Mouse (Mus musculus) midbrain, embryonic 12.5 days (tissue): ENCODE data around the gene Spata4. TPM values are rescaled to one million over a fixed set of nuclear protein-coding genes. Genes with fewer than 3 reads are reported as not detected.
"Not testable (repeated sequence)": the region's sequence is repeated elsewhere in the genome, so short reads cannot be mapped to it uniquely, and the experiment has no call there.

ENCODE experiments used
- ATAC-seq: fragments of 200-750 bp; cut with Nextera tagmentation; 2 replicates; pipeline ENCODE4 v1.8.0; 2017; ENCODE audit warnings: low read depth, moderate TSS enrichment, moderate library complexity; ENCODE audit not compliant: low FRiP score
- H3K27ac ChIP-seq: fragments of 300-500 bp; sonication (generic); replicated peaks from 2 replicates; pipeline ENCODE4 v1.5.1; 2016; ENCODE audit warnings: mild to moderate bottlenecking
- H3K27me3 ChIP-seq: fragments of 300-500 bp; sonication (generic); 2 replicates; pipeline ENCODE4 v1.6.1; 2016; ENCODE audit warnings: mild to moderate bottlenecking
- H3K36me3 ChIP-seq: fragments of 300-500 bp; sonication (generic); 2 replicates; pipeline ENCODE4 v1.6.1; 2016
- H3K4me1 ChIP-seq: fragments of 300-500 bp; sonication (generic); 2 replicates; pipeline ENCODE4 v1.6.1; 2016
- H3K4me2 ChIP-seq: fragments of 300-500 bp; sonication (generic); replicated peaks from 2 replicates; pipeline ENCODE4 v1.6.1; 2016; ENCODE audit warnings: mild to moderate bottlenecking, moderate library complexity
- H3K4me3 ChIP-seq: fragments of 300-500 bp; sonication (generic); 2 replicates; pipeline ENCODE4 v1.5.1; 2016; ENCODE audit warnings: mild to moderate bottlenecking
- H3K9ac ChIP-seq: fragments of 300-500 bp; sonication (generic); replicated peaks from 2 replicates; pipeline ENCODE4 v1.6.1; 2016; ENCODE audit warnings: mild to moderate bottlenecking, moderate library complexity
- H3K9me3 ChIP-seq: fragments of 300-500 bp; sonication (generic); 2 replicates; pipeline ENCODE4 v1.6.1; 2016; ENCODE audit warnings: mild to moderate bottlenecking
- WGBS: fragments of 180-500 bp; shearing (Covaris S2); methylation state at CpG from one replicate; pipeline ENCODE4 v1.1.7; 2016; 5-methylcytosine and 5-hydroxymethylcytosine counted together
- polyA plus RNA-seq: library from polyadenylated mRNA; unstranded; fragments of >200 nt; fragmentation: Nextera tagmentation; extraction: Ambion mirVana; gene quantifications from 2 replicates; pipeline ENCODE4 v1.2.1, GENCODE M21; 2016

The Spata4 gene
- polyA plus RNA-seq, 1 experiment from 2014 or later = not detected

GRCm38 (mm10) chr8:54597386-54597785 is 3.2 kb upstream of the Spata4 start:
- Histone ChIP-seq H3K36me3 (no peaks in the 10 kb centered on the region), H3K4me2 (no peak overlapping the region), H3K9me3 (no peaks in the 10 kb centered on the region), H3K9ac (no peak overlapping the region), H3K27ac (no peak overlapping the region), H3K4me3 (no peak overlapping the region), H3K4me1 (peaks cover 13% of the 10 kb centered on the region), H3K27me3 (no peaks in the 10 kb centered on the region)
- ATAC-seq = no peak
- 90% methylated on average over 2 of the region's 2 CpGs for WGBS

GRCm38 (mm10) chr8:54603440-54603839 is 2.9 kb downstream of the Spata4 start:
- no peak overlapping the region for H3K9ac ChIP-seq
- ATAC-seq = no peak
- no peak overlapping the region for H3K4me2 ChIP-seq
- no peaks in the 10 kb centered on the region for H3K9me3 ChIP-seq
- 77% methylated on average over 4 of the region's 4 CpGs for WGBS
- H3K36me3 ChIP-seq = no peaks in the 10 kb centered on the region
- H3K4me3 ChIP-seq = no peak overlapping the region
- H3K27me3 ChIP-seq = no peaks in the 10 kb centered on the region
- H3K27ac ChIP-seq = no peak overlapping the region
- H3K4me1 ChIP-seq = peaks cover 7% of the 10 kb centered on the region

DNA sequence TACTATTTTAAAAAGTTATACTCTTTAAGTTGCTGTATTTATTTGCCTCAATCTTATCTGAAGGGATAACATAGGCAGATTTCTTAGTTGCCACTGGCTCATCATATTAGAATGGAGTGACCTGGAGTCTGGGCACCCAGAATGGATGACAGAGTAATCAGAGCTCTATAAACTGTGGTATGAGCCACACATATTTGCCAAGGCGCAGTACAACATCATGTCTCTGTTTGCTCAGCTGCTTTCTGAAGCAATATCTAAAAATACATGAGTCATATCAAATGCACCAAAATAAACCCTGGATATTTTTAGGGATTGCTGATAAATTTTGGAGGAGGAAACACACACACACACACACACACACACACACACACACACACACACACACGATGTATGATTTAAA is 8.8 kb downstream of the Spata4 start:
- Histone ChIP-seq H3K4me1 (no peaks in the 10 kb centered on the region), H3K4me3 (no peak overlapping the region), H3K36me3 (no peaks in the 10 kb centered on the region), H3K9me3 (no peaks in the 10 kb centered on the region), H3K4me2 (no peak overlapping the region), H3K27ac (no peak overlapping the region), H3K9ac (no peak overlapping the region), H3K27me3 (no peaks in the 10 kb centered on the region)
- 87% methylated on average over 2 of the region's 2 CpGs for whole genome bisulfite sequencing
- no peak for ATAC-seq

GRCm38 (mm10) chr8:54610238-54610637 is 9.7 kb downstream of the Spata4 start:
- no peaks in the 10 kb centered on the region for H3K4me1 ChIP-seq
- ATAC-seq = no peak
- WGBS = 81% methylated on average over 4 of the region's 4 CpGs
- no peaks in the 10 kb centered on the region for H3K36me3 ChIP-seq
- H3K4me2 ChIP-seq = no peak overlapping the region
- no peaks in the 10 kb centered on the region for H3K27me3 ChIP-seq
- H3K4me3 ChIP-seq = no peak overlapping the region
- no peak overlapping the region for H3K9ac ChIP-seq
- H3K9me3 ChIP-seq = no peaks in the 10 kb centered on the region
- no peak overlapping the region for H3K27ac ChIP-seq

- H3K9me3 ChIP-seq, ATAC-seq: not testable (repeated sequence)
- WGBS = 89% methylated on average over 17 of the region's 17 CpGs
These were observed 16.1 kb downstream of the Spata4 start for GRCm38 (mm10) chr8:54616710-54617109.

GRCm38 (mm10) chr8:54638634-54639033 is 38.1 kb downstream of the Spata4 start:
- Histone ChIP-seq H3K9ac (no peak overlapping the region), H3K9me3 (no peaks in the 10 kb centered on the region), H3K27me3 (no peaks in the 10 kb centered on the region), H3K4me2 (no peak overlapping the region), H3K4me1 (no peaks in the 10 kb centered on the region), H3K4me3 (no peak overlapping the region), H3K27ac (no peak overlapping the region), H3K36me3 (no peaks in the 10 kb centered on the region)
- 74% methylated on average over 4 of the region's 4 CpGs for WGBS
- no peak for ATAC-seq

More at GRCm38 (mm10) chr8:54616710-54617109, 16.1 kb downstream of the Spata4 start:
- not testable (repeated sequence) for H3K9ac ChIP-seq, H3K27me3 ChIP-seq, H3K4me2 ChIP-seq, H3K27ac ChIP-seq, H3K4me3 ChIP-seq, H3K4me1 ChIP-seq, H3K36me3 ChIP-seq

Other genes with a start within 250 kb of the Spata4 start
- 5.8 and 6.6 TPM in 2 replicates for gene Asb5, start 71.2 kb upstream of the Spata4 start, polyA plus RNA-seq
- 76.5 and 79.0 TPM in 2 replicates for gene Spcs3, start 70.8 kb upstream of the Spata4 start, polyA plus RNA-seq